Mouse (Mus musculus): ENCODE measurements at regions not wholly inside any gene's neighbourhood (a gene's known extent, or its start where the extent isn't known, plus 50 kb on each side); places are given as distances from the start of the nearest gene placed in this dataset.

GRCm38 (mm10) chr12:79969346-79970226, 143.2 kb downstream of the Zfp36l1 start:
- TF ChIP-seq CTCF (IDR thresholded peaks at IDR 0.05; ENCODE audit: low read depth, low read length), result peak; percentile 19; the same call in 1 of the 2 replicates
- no peak for TF ChIP-seq POLR2A (IDR thresholded peaks at IDR 0.05; ENCODE audit: extremely low read depth, insufficient read depth, low read length)
